In the genomic region with DNA sequence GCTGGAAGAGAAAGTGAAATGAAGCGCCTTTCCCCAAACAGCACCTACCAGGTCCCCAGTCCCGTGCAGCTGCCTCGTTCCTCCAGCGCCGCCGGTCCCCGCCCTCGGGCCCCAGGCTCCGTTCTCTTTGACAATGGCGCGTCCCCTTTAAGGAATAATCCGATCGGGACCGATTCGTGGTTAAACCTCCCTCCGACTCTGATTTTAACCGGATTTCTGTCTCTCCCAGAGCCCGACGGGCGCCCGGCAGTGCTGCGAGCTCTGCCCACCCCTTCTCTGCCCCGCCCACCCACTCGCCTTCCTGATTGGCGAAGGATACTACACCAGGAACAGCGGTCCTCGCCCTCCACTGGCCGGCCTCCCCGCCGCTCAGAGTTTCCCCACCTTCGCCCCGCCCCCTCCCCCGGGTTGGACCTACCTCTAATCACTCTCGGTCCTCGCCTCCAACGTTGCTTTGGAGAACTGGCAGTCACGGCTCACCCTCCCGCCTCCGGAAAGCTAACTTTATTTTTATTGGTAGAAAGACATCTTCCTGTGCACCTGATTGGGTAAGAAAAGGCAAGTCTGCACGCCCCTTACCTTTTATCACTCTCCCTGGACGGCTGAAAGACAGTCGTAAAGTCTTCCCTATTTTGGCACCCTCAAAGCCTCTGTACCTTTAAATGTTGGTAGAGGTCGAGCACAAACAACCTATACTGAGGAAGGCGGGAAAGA, we compare ENCODE assay signal across 8 mouse cellular contexts. TPM values are rescaled to one million over a fixed set of nuclear protein-coding genes. Genes with fewer than 3 reads are reported as not detected.
DNase-seq lines count a peak whose midpoint lies in the region; ATAC-seq lines count a peak whose summit lies in the region.

A gene (minus strand): TSS at position 268 of the 714 bp plus-strand sequence.

- peak within 1 kb of the TSS; percentile 79 for H3K4me2 ChIP-seq in intestine, embryonic 14.5 days (ENCODE audit: low read length)

- peak within 1 kb of the TSS; percentile 92 for H3K4me3 ChIP-seq in intestine, embryonic 14.5 days (ENCODE audit: low read depth, low read length)

- H3K27ac ChIP-seq in intestine, embryonic 14.5 days (ENCODE audit: low read depth): peak within 1 kb of the TSS; percentile 92

- peak within 1 kb of the TSS; percentile 82 for H3K9ac ChIP-seq in intestine, embryonic 14.5 days (ENCODE audit: low read length)

- peak; percentile 99 for ATAC-seq in intestine, embryonic 14.5 days (replicated peaks; ENCODE audit: low FRiP score, low TSS enrichment, low read depth)

- H3K4me1 ChIP-seq in intestine, embryonic 14.5 days (replicated peaks; ENCODE audit: control insufficient read depth, insufficient read depth, low read length): peaks cover 20% of the 10 kb centered on the region

- H3K9me3 ChIP-seq in intestine, embryonic 14.5 days (ENCODE audit: control insufficient read depth, low read length): no peaks in the 10 kb centered on the region

- H3K36me3 ChIP-seq in intestine, embryonic 14.5 days (ENCODE audit: control insufficient read depth, insufficient read depth, low read length): no peaks in the 10 kb centered on the region

- intact Hi-C loops in left cerebral cortex, postnatal 14 days (cut with DNase I): loop anchor here (5.0 kb wide), 1 partner anchor 36 kb away; a partner anchor contains a TSS

- no peaks in the 10 kb centered on the region for H3K27me3 ChIP-seq in intestine, embryonic 14.5 days (replicated peaks; ENCODE audit: control insufficient read depth, insufficient read depth, low read length)

- under 1% methylated on average over 44 of the region's 44 CpGs for WGBS in intestine, embryonic 14.5 days

- peak; percentile 81 to 84 for DNase-seq in adrenal gland, adult 18-20 months (ENCODE audit: low spot score in 2 of 2)
- DNase-seq in embryo, embryonic 11 days: peak; percentile 99
- DNase-seq in gastrocnemius, postnatal 25 days: peak; percentile 99
- DNase-seq in intestine, embryonic 14.5 days (ENCODE audit: low spot score): peak; percentile 97
- DNase-seq in left cerebral cortex, postnatal 14 days (ENCODE audit: low spot score in 2 of 2): peak; percentile 95 to 99
- DNase-seq in mesoderm, embryonic 11.5 days (ENCODE audit: low read depth, low spot score): peak; percentile 97
- DNase-seq in right cerebral cortex, postnatal 36 days (ENCODE audit: low spot score in 2 of 2): peak; percentile 95 to 98
- peak; percentile 100 for DNase-seq in yolk sac, embryonic 10.5 days (ENCODE audit: low spot score)

RNA-seq across cellular contexts. Expression of the gene that starts here (rescaled TPM):
- total RNA-seq in adrenal gland, adult 18-20 months (2021): 10 to 100 TPM; 28.9 to 32.8 TPM
- 10 to 100 TPM; 14.6 to 15.2 TPM for total RNA-seq in gastrocnemius, postnatal 25 days (2021)
- polyA plus RNA-seq in intestine, embryonic 14.5 days (2014; fragmentation: Nextera tagmentation; extraction: Ambion mirVana): 33.2 and 36.8 TPM in 2 replicates
- total RNA-seq in left cerebral cortex, postnatal 14 days (2021): 10 to 100 TPM; 48.3 to 49.7 TPM

Comparison
In these comparisons a context has a peak if more than half of its experiments do, and no peak if none do; other contexts are left out.
1. Peak in every context shown above with its lines: DNase-seq, ATAC-seq, H3K4me3 ChIP-seq and H3K27ac ChIP-seq.